ENCODE assay signal across 15 mouse cellular contexts in the genomic region with DNA sequence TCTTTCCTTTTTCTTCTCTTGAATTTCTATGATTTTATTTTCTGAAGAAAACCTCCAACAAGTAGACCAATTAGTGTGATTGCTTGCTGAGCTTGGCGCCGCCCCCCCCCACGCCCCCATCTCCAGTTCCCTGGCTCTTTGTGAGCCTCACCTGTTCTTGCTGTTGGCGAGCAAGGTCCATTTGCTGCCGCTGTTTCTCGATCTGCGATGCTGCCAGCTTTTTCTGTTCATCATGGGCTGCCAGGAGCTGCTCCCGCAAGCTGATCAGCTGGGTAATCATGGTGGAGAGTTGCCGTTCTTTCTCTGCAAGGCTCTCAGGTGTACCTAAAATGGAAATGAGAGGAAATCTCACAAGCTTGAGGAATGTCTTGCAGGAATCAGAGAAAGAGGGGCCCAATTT.
"Had no signal": no experiment of that assay in that cellular context is flagged by ENCODE, and none has a peak within 500 bp of the region (broad histone marks: within the 10 kb centered on the region; RNA-seq: fewer than 3 reads in every experiment).

No protein-coding gene starts in this region.

- H3K27me3 ChIP-seq: liver, embryonic 15.5 days had no signal

- H3K36me3 ChIP-seq: kidney, embryonic 15.5 days; limb, embryonic 10.5 days; limb, embryonic 13.5 days had no signal

- H3K4me2 ChIP-seq: kidney, embryonic 15.5 days; limb, embryonic 13.5 days; liver, embryonic 15.5 days; midbrain, embryonic 11.5 days had no signal

- H3K9me3 ChIP-seq: kidney, embryonic 15.5 days; limb, embryonic 10.5 days; limb, embryonic 13.5 days; liver, embryonic 15.5 days had no signal

- H3K27ac ChIP-seq: kidney, embryonic 15.5 days; limb, embryonic 10.5 days; limb, embryonic 13.5 days; liver, embryonic 15.5 days had no signal

- H3K9ac ChIP-seq: kidney, embryonic 15.5 days; limb, embryonic 13.5 days; liver, embryonic 15.5 days had no signal

- H3K4me1 ChIP-seq: liver, embryonic 15.5 days had no signal

- H3K4me3 ChIP-seq: kidney, embryonic 15.5 days; limb, embryonic 10.5 days; limb, embryonic 13.5 days; liver, embryonic 15.5 days had no signal

- DNase-seq: kidney, adult 8-10 months; kidney, postnatal 14 days; kidney, postnatal 4 days; liver; lung, adult 2 months; lung, postnatal 14 days; lung, postnatal 4 days; midbrain, embryonic 14.5 days; thymus, adult 18-20 months; thymus, postnatal 36 days had no signal
